8 mouse cellular contexts compared by ENCODE assay signal in genomic region chr3:144721077-144721859, GRCm38 (mm10). TPM values are rescaled to one million over a fixed set of nuclear protein-coding genes. Genes with fewer than 3 reads are reported as not detected.
A peak's percentile ranks its signal among the peaks of the same experiment; 100 is the strongest.
DNase-seq lines count a peak whose midpoint lies in the region; ATAC-seq and TF ChIP-seq lines count a peak whose summit lies in the region.

No protein-coding gene starts in this region.

- H3K27ac ChIP-seq in layer of hippocampus, adult 2 months = peak overlapping the region; percentile 96
- H3K27ac ChIP-seq in embryonic facial prominence, embryonic 13.5 days = no peak overlapping the region
- no peak overlapping the region for H3K27ac ChIP-seq in intestine, embryonic 15.5 days
- H3K27ac ChIP-seq in midbrain, postnatal 0 days (ENCODE audit: low read depth, low read length) = peak overlapping the region; percentile 65

- no peaks in the 10 kb centered on the region for H3K9me3 ChIP-seq in embryonic facial prominence, embryonic 13.5 days
- H3K9me3 ChIP-seq in intestine, embryonic 15.5 days = no peaks in the 10 kb centered on the region
- H3K9me3 ChIP-seq in midbrain, postnatal 0 days (ENCODE audit: low read length) = no peaks in the 10 kb centered on the region

- no peaks in the 10 kb centered on the region for H3K36me3 ChIP-seq in embryonic facial prominence, embryonic 13.5 days
- H3K36me3 ChIP-seq in intestine, embryonic 15.5 days = no peaks in the 10 kb centered on the region
- no peaks in the 10 kb centered on the region for H3K36me3 ChIP-seq in midbrain, postnatal 0 days (ENCODE audit: insufficient read depth, low read length)

- no peaks in the 10 kb centered on the region for H3K27me3 ChIP-seq in embryonic facial prominence, embryonic 13.5 days
- no peaks in the 10 kb centered on the region for H3K27me3 ChIP-seq in intestine, embryonic 15.5 days (replicated peaks)
- H3K27me3 ChIP-seq in midbrain, postnatal 0 days (ENCODE audit: insufficient read depth, low read length) = no peaks in the 10 kb centered on the region

- peaks cover 19% of the 10 kb centered on the region for H3K4me1 ChIP-seq in embryonic facial prominence, embryonic 13.5 days
- H3K4me1 ChIP-seq in intestine, embryonic 15.5 days (replicated peaks) = peaks cover 10% of the 10 kb centered on the region
- H3K4me1 ChIP-seq in midbrain, postnatal 0 days (ENCODE audit: insufficient read depth, low read length) = peaks cover 6% of the 10 kb centered on the region

- 87% methylated on average over 10 of the region's 10 CpGs for WGBS in embryonic facial prominence, embryonic 13.5 days
- WGBS in intestine, embryonic 15.5 days = 83% methylated on average over 10 of the region's 10 CpGs
- WGBS in midbrain, postnatal 0 days = 87% methylated on average over 10 of the region's 10 CpGs

- no peak for TF ChIP-seq CTCF in layer of hippocampus, adult 2 months (conservative IDR thresholded peaks at IDR 0.05)
- TF ChIP-seq CTCF in midbrain, postnatal 0 days (IDR thresholded peaks at IDR 0.05) = no peak

- peak overlapping the region; percentile 89 for H3K4me3 ChIP-seq in layer of hippocampus, adult 2 months
- peak overlapping the region; percentile 85 for H3K4me3 ChIP-seq in embryonic facial prominence, embryonic 13.5 days
- H3K4me3 ChIP-seq in intestine, embryonic 15.5 days (replicated peaks) = peak overlapping the region; percentile 76; the same call in 1 of the 2 replicates
- H3K4me3 ChIP-seq in midbrain, postnatal 0 days (ENCODE audit: low read depth, low read length) = peak overlapping the region; percentile 90

- H3K9ac ChIP-seq in embryonic facial prominence, embryonic 13.5 days = peak overlapping the region; percentile 65; the same call in 1 of the 2 replicates
- H3K9ac ChIP-seq in intestine, embryonic 15.5 days = no peak overlapping the region
- H3K9ac ChIP-seq in midbrain, postnatal 0 days (replicated peaks; ENCODE audit: low read length, poor library complexity, severe bottlenecking) = no peak overlapping the region

- H3K4me2 ChIP-seq in embryonic facial prominence, embryonic 13.5 days = peak overlapping the region; percentile 80
- peak overlapping the region; percentile 74; the same call in 1 of the 2 replicates for H3K4me2 ChIP-seq in intestine, embryonic 15.5 days (replicated peaks)
- peak overlapping the region; percentile 51 for H3K4me2 ChIP-seq in midbrain, postnatal 0 days (ENCODE audit: low read depth, low read length, poor library complexity, severe bottlenecking)

- no peak for DNase-seq in layer of hippocampus, adult 2 months (ENCODE audit: low spot score in 2 of 2)
- DNase-seq in layer of hippocampus, adult 8-10 months (ENCODE audit: low spot score in 2 of 2) = no peak
- no peak for DNase-seq in midbrain, postnatal 0 days (ENCODE audit: low spot score)
- DNase-seq in gastrocnemius, postnatal 4 days (ENCODE audit: low spot score in 2 of 2) = no peak
- DNase-seq in frontal cortex, postnatal 25 days (ENCODE audit: low spot score in 2 of 2) = no peak

- no peak for ATAC-seq in embryonic facial prominence, embryonic 13.5 days (ENCODE audit: insufficient number of reproducible peaks, insufficient read depth, low FRiP score, low TSS enrichment, low read depth)
- ATAC-seq in intestine, embryonic 15.5 days = no peak
- ATAC-seq in midbrain, postnatal 0 days (ENCODE audit: low FRiP score) = no peak
- ATAC-seq in CD4-positive, CD25-positive, alpha-beta regulatory T cell, adult 4 months = no peak

RNA-seq across cellular contexts. Expression of gene Sh3glb1, which starts 1.1 kb away (rescaled TPM):
- total RNA-seq in layer of hippocampus, adult 2 months (2021) = 10 to 100 TPM; 51.9 to 52.3 TPM
- total RNA-seq in layer of hippocampus, adult 8-10 months (2022) = 10 to 100 TPM; 57.9 to 72.0 (median 62.5) TPM
- 87.0 and 89.7 TPM in 2 replicates for polyA plus RNA-seq in embryonic facial prominence, embryonic 13.5 days (2015; fragmentation: Nextera tagmentation; extraction: Ambion mirVana)
- polyA plus RNA-seq in intestine, embryonic 15.5 days (2015; fragmentation: Nextera tagmentation; extraction: Ambion mirVana) = 96.0 and 106 TPM in 2 replicates
- total RNA-seq in midbrain, postnatal 0 days (2014; rRNA removed) = 96.5 and 111 TPM in 2 replicates
- 109 and 130 TPM in 2 replicates for polyA plus RNA-seq in midbrain, postnatal 0 days (2015; fragmentation: Nextera tagmentation; extraction: Ambion mirVana)
- 10 to 100 TPM; 43.3 to 59.8 TPM for polyA plus RNA-seq in CD4-positive, CD25-positive, alpha-beta regulatory T cell, adult 4 months (2017; shearing (Covaris generic))
- total RNA-seq in gastrocnemius, postnatal 4 days (2021) = 100 to 1,000 TPM; 276 to 331 TPM

RNA-seq across cellular contexts. Expression of gene Clca3a1, which starts 39.5 kb away (rescaled TPM):
- under 1 TPM; 0.12 to 0.13 TPM for total RNA-seq in layer of hippocampus, adult 2 months (2021)
- total RNA-seq in layer of hippocampus, adult 8-10 months (2022) = under 1 TPM in 3 of 4 experiments, not detected in 1; 0.12 to 0.30 (median 0.27) TPM
- polyA plus RNA-seq in embryonic facial prominence, embryonic 13.5 days (2015; fragmentation: Nextera tagmentation; extraction: Ambion mirVana) = 0.56 and 0.95 TPM in 2 replicates
- 5.7 and 7.9 TPM in 2 replicates for polyA plus RNA-seq in intestine, embryonic 15.5 days (2015; fragmentation: Nextera tagmentation; extraction: Ambion mirVana)
- total RNA-seq in midbrain, postnatal 0 days (2014; rRNA removed) = 0.27 and 0.52 TPM in 2 replicates
- 1.0 and 1.4 TPM in 2 replicates for polyA plus RNA-seq in midbrain, postnatal 0 days (2015; fragmentation: Nextera tagmentation; extraction: Ambion mirVana)
- under 1 TPM in 1 of 2 experiments, not detected in 1; 0.09 TPM for polyA plus RNA-seq in CD4-positive, CD25-positive, alpha-beta regulatory T cell, adult 4 months (2017; shearing (Covaris generic))
- total RNA-seq in gastrocnemius, postnatal 4 days (2021) = under 1 TPM; 0.23 to 0.69 TPM

Comparison
In these comparisons a context has a peak if more than half of its experiments do, and no peak if none do; other contexts are left out.
1. H3K27ac ChIP-seq: peak in layer of hippocampus, adult 2 months (single experiment) and midbrain, postnatal 0 days (single experiment); none in embryonic facial prominence, embryonic 13.5 days (single experiment) and intestine, embryonic 15.5 days (single experiment).
2. Peak in every context shown above with its lines, with median percentiles within 50 percentile points of each other: H3K4me3 ChIP-seq and H3K4me2 ChIP-seq.